Mouse (Mus musculus) hindlimb bud, embryonic 11.5 days (tissue): ENCODE results near the gene Snd1.
"Not testable (repeated sequence)": the region's sequence is repeated elsewhere in the genome, so short reads cannot be mapped to it uniquely, and the experiment has no call there.

Experiments
- DNase-seq: peaks from one replicate; pipeline ENCODE4 v3.0.0-alpha.2; 2012; ENCODE audit warnings: low read depth, low spot score; ENCODE audit errors: extremely low spot score

Gene Snd1

DNA sequence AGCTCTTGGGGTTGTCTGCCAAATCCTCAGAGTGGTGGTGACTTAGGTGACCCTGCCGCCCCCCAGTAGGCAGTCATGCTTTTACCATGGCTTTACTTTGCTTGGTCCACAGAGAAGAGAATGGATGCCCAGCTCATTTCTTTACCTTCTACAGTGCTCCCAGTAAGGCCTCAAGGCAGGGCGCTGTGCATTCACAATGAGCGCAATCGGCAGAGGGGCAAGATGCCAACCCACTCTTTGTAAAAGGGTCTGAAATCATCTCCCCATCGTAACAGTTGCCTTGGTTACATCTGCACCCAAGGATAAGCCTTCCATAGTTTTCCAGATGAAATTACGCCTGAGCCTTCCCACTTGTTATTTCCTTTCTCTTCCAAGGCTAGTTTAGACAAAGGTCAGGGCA is 415.5 kb downstream of the Snd1 start:
- DNase-seq, result no peak

DNA sequence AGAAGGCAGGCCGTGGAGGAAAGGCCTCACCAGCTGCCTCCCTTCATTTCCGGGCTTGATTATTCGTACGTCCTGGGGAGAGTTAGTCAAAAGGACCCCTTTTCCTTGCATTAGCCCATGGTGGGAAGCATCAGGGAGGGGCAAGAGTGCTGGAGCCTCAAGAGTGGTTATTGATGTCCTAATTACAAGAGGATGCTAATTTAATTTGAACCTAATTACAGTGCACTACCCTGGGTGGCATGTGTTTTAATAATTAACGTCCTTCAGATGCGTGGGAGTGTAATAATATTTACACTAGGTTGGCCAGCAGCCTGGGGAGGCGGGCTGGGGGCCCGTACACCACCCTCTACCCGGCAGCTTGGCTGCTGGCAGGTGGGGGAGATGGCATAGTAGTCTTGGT is 416.5 kb downstream of the Snd1 start:
- no peak for DNase-seq

DNA sequence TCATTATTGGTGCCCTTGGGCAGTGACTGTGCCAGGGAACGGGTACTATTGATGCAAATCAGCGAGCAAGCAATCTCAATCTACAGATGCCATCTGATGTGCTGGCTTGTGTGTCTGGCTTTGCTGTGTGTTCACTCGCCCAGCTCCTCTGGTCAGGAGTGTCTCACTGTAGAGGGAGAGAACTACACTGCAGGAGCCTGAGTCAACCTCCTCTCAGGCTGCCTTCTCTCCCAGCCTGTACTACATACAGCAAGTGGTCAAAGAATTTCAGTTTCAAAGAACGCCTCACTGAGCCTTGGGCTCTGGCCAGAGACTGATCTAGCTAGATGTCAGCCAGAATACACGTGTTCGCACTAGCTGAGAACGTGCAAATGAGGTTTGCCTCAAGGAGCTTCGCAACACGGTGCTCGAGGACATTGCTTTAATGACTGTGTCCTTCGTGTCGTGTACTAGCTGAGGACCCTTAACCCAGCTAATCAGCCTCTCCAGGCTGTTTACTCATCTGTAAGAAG is 420.1 kb downstream of the Snd1 start:
- DNase-seq, result no peak

DNA sequence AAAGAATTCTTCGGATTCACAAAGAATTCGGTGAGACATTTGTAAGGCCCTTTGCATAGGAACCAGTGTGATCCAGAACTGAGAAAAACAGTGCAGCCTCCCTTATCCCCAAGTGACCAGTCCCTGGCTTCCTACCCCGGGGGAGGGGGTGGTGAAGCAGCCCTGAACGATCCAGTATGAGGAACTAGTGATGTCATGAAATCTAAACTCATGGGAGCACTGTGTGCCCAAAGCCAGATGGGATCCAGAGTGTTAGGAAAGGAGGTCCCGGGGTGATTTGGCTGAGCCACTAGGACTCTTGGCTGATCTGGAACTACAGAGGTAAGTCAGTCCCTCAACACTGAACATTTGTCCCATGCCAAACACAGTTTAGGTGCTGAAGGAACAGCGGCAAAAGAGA is 420.8 kb downstream of the Snd1 start:
- no peak for DNase-seq

DNA sequence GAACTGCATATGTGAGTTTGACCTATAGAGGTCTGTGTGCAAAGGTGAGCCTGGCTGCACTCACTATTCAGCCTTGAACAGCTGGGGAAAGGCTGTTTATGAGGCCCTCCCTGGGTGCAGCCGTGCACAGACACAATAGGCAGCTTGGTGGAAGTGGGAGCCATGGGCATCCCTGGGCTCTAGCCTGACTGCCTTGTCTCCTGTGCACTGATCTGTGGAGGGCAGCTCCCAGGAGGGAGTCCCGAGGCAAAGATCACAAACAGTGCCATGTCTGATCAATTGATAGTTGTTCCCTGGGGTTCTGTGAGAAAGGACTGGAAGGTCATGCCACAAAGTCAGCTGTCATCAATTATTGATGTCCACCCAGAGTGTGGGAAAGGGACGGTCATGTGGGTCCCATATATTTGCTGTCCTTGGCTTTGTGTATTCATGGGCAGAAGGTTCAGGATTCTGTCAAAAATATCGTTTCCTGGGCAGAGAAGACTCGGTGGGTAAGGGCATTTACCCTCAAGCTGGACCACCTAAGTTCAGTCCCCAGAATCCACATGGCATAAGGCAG is 421.9 kb downstream of the Snd1 start:
- no peak for DNase-seq

- no peak for DNase-seq
Observed at GRCm38 (mm10) chr6:28897326-28898085, 422.6 kb downstream of the Snd1 start.

GRCm38 (mm10) chr6:28898836-28899235 is 423.9 kb downstream of the Snd1 start:
- DNase-seq, result peak; percentile 14

- DNase-seq, result no peak
Observed at GRCm38 (mm10) chr6:28902573-28902972, 427.6 kb downstream of the Snd1 start.

DNA sequence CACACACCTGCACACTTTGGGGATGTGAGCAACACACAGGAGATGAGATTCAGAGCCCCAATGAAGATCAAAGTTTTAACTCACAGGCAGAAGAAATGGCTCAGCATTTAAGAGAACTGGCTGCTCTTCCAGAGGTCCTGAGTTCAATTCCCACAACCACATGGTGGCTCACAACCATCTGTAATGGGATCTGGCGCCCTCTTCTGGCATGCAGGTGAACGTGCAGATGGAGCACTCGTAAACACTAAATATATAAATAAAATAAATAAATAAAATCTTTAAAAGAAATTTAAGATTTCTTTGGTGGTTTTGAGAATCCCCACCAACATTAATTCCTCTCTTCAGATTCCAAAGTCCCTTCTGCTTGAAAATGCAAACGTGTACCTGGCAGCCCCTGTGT is 429.5 kb downstream of the Snd1 start:
- no peak for DNase-seq

DNA sequence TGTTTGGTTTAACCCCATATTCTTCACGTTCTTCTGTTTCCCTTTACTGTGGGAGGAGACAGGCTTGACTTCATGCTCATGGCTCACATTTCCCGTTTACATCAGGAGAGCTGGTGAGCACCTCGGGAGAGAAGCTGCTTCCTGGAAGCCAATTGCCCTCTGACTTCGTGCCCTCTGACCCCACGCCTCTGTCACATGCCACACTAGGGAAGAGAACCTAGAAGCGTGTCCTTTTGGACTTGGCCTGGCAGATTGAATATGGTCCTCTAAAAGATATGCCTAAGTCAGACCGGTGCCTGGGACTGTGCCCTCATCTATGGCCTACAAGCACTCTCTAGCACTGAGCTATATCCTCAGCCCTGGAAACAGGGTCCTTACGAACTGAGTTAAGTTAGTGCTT is 430.4 kb downstream of the Snd1 start:
- DNase-seq, result no peak

DNA sequence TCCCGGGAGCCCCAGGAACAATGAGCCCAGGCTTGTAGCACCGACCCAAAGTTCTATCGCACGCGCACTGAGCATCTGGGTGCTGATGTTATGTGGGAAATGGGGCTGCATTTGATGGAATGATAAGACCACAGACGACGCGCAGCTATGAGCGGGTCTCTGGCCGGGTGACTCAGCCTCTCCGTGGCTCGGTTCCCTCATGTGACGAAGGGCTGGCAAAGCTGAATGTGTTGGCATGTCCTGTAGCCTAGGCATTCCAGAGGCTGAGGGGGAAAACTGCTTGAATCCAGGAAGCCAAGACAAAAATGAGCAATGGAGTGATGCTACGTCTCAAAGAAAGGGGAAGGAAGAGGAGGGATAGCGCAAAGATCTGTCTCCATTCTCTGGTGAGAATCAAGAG is 434.9 kb downstream of the Snd1 start:
- DNase-seq, result no peak

DNA sequence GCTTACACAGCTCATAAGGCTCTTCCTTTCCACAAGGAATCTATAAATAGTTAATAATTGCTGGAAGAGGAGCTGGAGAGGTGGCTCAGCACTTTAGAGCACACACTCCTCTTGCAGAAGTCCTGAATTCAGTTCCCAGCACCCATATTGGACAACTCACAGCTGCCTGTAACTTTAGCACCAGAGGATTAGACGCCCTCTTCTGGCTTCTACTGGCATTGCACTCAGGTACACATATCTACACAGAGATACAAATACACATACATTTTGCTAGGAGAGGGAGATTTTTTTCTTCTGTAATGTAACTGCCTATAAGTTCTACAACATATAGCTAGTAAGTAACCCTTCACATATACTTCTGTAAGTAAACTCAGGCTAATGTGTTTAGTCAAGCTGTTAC is 440.0 kb downstream of the Snd1 start:
- DNase-seq, result no peak

DNA sequence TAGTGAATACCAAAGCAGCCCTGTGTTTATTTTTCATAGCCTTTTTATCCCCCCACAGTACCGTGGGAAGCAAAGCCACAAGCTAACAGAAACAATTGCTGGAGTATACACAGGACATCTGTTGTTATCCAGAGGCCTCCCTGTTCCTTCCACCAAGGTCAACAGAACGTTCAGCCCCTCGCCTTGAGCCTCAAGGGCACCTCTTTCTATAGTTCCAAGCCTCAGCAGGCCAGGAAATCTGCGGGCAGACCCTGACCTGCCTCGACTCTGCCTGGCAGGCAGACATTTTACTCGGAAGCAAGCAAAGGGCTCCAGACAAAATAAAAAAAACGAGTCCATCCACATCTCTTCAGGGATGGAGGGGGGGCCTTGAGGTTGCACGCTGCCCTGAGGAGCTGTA is 441.7 kb downstream of the Snd1 start:
- no peak for DNase-seq

DNA sequence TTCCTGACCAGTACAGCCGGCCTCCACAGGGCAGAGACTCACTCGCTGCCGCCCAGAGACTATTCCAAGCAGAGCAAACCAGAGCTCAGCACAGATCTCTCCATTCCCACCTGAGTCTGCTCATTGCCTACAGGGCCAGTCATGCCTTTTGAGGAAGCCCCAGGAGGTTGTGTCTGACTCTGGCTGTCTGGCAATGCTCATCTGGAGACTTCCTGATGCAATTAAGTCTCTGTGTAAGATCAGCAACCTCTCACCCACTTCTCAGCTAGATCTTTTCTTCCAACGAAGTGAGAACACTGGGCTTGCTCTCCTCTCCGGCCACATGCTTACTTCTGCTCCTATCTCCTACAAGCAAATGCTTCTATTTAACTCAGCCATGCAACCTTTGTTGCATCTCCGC is 444.4 kb downstream of the Snd1 start:
- DNase-seq, result no peak

GRCm38 (mm10) chr6:28922371-28922770 is 447.4 kb downstream of the Snd1 start:
- no peak for DNase-seq

GRCm38 (mm10) chr6:28923091-28923824 is 448.3 kb downstream of the Snd1 start:
- no peak for DNase-seq

DNA sequence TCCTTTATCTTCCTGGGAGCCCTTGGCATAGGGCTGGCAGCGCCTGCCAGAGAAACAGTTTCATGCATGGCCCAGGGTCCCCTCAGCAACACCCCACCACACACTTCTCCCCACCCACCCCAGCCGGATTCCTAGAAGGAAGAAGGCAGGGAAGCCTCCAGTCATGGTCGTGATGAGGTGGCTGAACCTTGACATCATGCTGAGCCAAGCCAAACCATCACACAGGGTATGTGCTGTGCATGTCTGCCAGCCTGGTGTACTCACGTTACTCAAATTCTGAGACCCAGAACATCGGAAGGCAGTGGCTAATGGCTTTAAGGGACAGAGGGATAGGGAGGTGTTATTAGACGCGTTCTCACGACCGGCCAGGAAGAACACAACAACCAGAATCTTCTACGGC is 448.9 kb downstream of the Snd1 start:
- DNase-seq, result no peak

DNA sequence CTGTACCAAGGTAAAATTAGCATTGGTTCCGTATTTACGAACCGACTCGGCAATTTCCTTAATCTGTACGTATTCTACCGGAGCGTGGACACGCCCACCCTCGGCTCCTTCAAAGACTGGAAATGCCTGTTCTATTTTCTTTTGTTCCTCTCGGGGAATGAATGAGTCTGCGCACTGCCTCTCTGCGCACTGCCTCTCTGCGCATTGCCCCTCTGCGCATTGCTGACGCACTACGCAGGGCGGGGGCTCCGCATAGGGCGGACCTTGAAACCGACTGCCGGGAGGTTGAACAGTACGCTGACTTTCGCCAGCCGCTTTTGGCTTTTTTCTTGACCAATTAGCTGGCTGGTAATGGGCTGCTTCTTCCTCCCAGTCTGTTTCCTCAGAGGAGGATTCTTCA is 453.0 kb downstream of the Snd1 start:
- DNase-seq, result not testable (repeated sequence)

GRCm38 (mm10) chr6:28929169-28929803 is 454.3 kb downstream of the Snd1 start:
- DNase-seq, result not testable (repeated sequence)

DNA sequence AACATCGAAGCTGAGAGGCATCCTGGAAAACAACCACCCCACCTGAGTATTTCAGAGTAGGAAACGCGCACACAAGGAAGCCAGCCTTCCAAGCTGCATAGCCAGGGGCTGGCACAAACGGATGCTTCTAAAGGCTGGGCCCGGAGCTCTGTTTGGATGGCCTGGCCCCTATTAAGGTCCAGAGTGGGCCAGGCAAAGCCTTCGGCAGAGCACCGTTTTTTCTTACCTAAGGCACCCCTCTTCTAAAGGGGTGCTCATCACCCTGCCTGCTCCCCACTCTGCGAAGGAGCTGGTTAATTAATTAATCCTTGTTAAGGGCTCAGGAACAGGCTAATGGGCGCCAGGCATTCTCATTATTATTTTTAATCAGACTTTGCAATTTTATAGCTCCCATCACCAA is 456.3 kb downstream of the Snd1 start:
- DNase-seq, result no peak

DNA sequence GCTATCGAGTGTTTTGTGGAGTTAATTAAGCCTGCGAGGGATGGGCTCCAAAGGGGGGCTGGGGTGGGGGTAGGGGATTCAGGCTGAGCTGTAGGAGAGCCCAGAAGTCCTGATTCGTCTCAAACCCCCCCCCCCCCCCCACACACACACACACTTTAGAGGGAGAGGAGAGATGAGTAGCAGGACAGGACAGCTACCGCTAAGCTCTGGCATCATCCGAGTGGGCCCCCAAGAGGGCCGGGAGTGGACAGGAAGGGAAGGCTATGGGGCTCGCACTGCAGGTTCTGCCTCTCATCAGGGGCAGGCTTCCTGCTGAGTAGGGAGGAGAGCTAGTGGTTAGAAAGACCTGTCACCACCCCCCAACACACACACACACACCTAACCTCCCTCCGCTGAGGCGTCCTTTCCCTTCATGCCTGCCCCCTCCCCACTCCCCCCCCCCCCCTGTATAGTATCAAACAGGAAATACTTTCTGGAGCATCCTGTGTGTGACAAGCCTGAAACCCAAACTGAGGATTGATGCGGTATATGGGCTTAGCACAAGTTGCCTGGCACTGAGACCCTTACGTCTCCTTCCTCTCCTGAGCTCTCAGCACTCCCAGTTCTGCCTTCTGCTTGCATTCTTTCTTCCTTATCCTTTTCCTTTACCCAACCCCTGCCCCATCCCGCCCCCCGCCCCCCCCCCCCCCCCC is 456.8 kb downstream of the Snd1 start:
- no peak for DNase-seq
